Mouse (Mus musculus): Measurements from ENCODE around the gene Itpr1. TPM values are rescaled to one million over a fixed set of nuclear protein-coding genes. Genes with fewer than 3 reads are reported as not detected.

Gene Itpr1
- total and polyA plus RNA-seq, 3 experiments = 9.3 to 25.7 (median 19.0) TPM

- H3K4me1 ChIP-seq (ENCODE audit: insufficient read depth, low read depth, low read length) = no peaks in the 10 kb centered on the region
- peaks cover 41% of the 10 kb centered on the region for H3K36me3 ChIP-seq (replicated peaks)
- TF ChIP-seq POLR2AphosphoS5 (IDR thresholded peaks at IDR 0.05; ENCODE audit: insufficient replicate concordance, low read depth, low read length) (no peak), GATA1 (IDR thresholded peaks at IDR 0.05; ENCODE audit: borderline replicate concordance, low read length) (no peak), GATA2 (IDR thresholded peaks at IDR 0.05; ENCODE audit: borderline replicate concordance, low read depth, low read length) (no peak), CTCF (IDR thresholded peaks at IDR 0.05; ENCODE audit: low read depth, low read length) (no peak), TAL1 (conservative IDR thresholded peaks at IDR 0.05; ENCODE audit: low read depth, low read length) (no peak)
- no peaks in the 10 kb centered on the region for H3K27me3 ChIP-seq (ENCODE audit: insufficient read depth, low read length)
- ATAC-seq (ENCODE audit: extremely low read depth, insufficient number of reproducible peaks, low FRiP score, poor library complexity, severe bottlenecking) (no peak), DNase-seq (ENCODE audit: low spot score) (no peak)
- H3K4me3 ChIP-seq (ENCODE audit: low read depth, low read length) = no peak overlapping the region
- H3K9me3 ChIP-seq (replicated peaks) = no peaks in the 10 kb centered on the region
Measured at GRCm38 (mm10) chr6:108249031-108249917, 36.4 kb downstream of the Itpr1 start.

DNA sequence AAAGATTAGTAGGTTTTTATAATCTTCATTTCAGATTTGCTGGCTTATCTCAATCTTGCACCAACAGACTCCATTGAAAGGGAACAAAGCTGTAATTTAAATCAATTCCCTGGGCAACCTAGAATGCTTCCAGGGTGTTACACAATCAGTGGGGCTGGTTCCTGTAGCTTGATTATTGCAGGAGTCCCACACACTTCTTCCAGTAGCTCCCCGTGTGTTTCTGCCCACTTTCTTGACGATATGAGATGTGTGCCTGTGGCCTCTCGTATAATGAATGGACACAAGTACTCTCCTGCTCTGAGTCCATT lies 37.0 kb downstream of the Itpr1 start:
- no peak for TF ChIP-seq POLR2AphosphoS5 (IDR thresholded peaks at IDR 0.05; ENCODE audit: insufficient replicate concordance, low read depth, low read length)
- TF ChIP-seq TAL1 (conservative IDR thresholded peaks at IDR 0.05; ENCODE audit: low read depth, low read length) = no peak
- TF ChIP-seq GATA2 (IDR thresholded peaks at IDR 0.05; ENCODE audit: borderline replicate concordance, low read depth, low read length) = no peak
- no peak for TF ChIP-seq GATA1 (IDR thresholded peaks at IDR 0.05; ENCODE audit: borderline replicate concordance, low read length)
- no peak for TF ChIP-seq CTCF (IDR thresholded peaks at IDR 0.05; ENCODE audit: low read depth, low read length)
- Histone ChIP-seq H3K4me1 (ENCODE audit: insufficient read depth, low read depth, low read length) (no peaks in the 10 kb centered on the region), H3K36me3 (replicated peaks) (peaks cover 35% of the 10 kb centered on the region), H3K4me3 (ENCODE audit: low read depth, low read length) (no peak overlapping the region), H3K9me3 (replicated peaks) (no peaks in the 10 kb centered on the region), H3K27me3 (ENCODE audit: insufficient read depth, low read length) (no peaks in the 10 kb centered on the region)
- DNase-seq (ENCODE audit: low spot score) (no peak), ATAC-seq (ENCODE audit: extremely low read depth, insufficient number of reproducible peaks, low FRiP score, poor library complexity, severe bottlenecking) (no peak)

DNA sequence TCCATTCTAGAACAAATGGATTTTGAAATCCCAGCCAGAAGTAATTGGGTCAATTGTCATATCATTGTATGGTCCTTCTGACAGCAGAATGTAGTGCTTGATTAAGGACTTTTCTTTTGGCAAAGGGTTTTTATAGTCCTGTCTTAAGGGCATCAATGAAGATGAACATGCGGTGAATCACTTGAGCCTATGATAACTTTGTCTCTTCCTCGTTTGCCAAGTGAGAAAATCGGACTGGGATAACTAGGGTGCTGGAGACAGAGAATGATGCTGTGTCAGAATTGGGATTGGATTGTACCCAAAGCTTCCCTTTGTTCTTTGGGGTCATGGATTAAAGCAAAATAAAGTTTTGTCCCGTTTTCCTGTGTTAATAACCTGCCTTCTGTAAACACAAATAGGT lies 37.5 kb downstream of the Itpr1 start:
- ATAC-seq (ENCODE audit: extremely low read depth, insufficient number of reproducible peaks, low FRiP score, poor library complexity, severe bottlenecking) = no peak
- Histone ChIP-seq H3K4me1 (ENCODE audit: insufficient read depth, low read depth, low read length) (no peaks in the 10 kb centered on the region), H3K36me3 (replicated peaks) (peaks cover 34% of the 10 kb centered on the region)

DNA sequence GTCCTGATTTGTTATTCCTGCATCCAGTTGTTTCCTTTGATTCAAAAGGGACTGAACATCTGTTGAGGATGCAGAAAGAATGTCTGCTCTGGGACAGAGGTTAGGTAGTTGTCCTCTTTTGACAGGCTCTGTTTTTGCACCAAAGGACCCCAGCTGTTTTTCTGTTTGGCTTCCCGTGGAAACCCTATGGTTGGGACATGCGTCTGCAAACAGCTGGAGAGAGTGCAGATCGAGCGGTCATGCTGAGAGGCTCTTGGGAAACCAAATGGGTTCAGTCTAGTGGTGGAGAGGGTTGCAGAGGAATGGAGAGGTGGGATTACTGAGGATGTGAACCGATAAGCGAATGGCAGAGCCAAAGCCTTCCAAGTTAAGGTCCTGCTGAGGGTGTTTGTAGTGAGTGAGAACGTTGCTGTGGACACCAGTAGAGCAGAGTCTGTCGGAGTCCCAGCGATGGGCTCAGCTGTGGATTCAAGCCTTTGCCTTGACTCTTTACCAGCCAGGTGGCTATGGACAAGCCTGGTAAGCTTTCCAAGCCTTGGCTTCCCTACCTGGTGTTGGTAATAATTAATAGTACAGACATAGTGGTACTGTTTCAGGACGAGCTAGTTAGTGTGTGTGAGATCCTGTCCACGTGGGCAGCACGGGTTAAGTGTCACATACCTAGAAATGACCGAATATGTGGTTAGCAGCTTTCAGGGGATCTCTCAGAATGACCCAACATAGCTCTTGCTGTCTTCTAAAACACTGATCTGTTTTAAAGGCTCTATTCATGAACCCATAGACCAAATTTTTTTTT lies 39.9 kb downstream of the Itpr1 start:
- H3K36me3 ChIP-seq (replicated peaks) = peaks cover 26% of the 10 kb centered on the region
- H3K4me3 ChIP-seq (ENCODE audit: low read depth, low read length) = no peak overlapping the region
- no peaks in the 10 kb centered on the region for H3K4me1 ChIP-seq (ENCODE audit: insufficient read depth, low read depth, low read length)
- H3K27me3 ChIP-seq (ENCODE audit: insufficient read depth, low read length) = no peaks in the 10 kb centered on the region
- no peaks in the 10 kb centered on the region for H3K9me3 ChIP-seq (replicated peaks)
- DNase-seq (ENCODE audit: low spot score) (no peak), ATAC-seq (ENCODE audit: extremely low read depth, insufficient number of reproducible peaks, low FRiP score, poor library complexity, severe bottlenecking) (no peak)
- TF ChIP-seq CTCF (IDR thresholded peaks at IDR 0.05; ENCODE audit: low read depth, low read length) = no peak
- TF ChIP-seq GATA1 (IDR thresholded peaks at IDR 0.05; ENCODE audit: borderline replicate concordance, low read length) = no peak
- TF ChIP-seq TAL1 (conservative IDR thresholded peaks at IDR 0.05; ENCODE audit: low read depth, low read length) = no peak
- no peak for TF ChIP-seq POLR2AphosphoS5 (IDR thresholded peaks at IDR 0.05; ENCODE audit: insufficient replicate concordance, low read depth, low read length)
- no peak for TF ChIP-seq GATA2 (IDR thresholded peaks at IDR 0.05; ENCODE audit: borderline replicate concordance, low read depth, low read length)

More for the DNA sequence above, 37.5 kb downstream of the Itpr1 start:
- no peaks in the 10 kb centered on the region for H3K27me3 ChIP-seq (ENCODE audit: insufficient read depth, low read length)
- no peaks in the 10 kb centered on the region for H3K9me3 ChIP-seq (replicated peaks)
- no peak overlapping the region for H3K4me3 ChIP-seq (ENCODE audit: low read depth, low read length)
- DNase-seq (ENCODE audit: low spot score) = no peak
- TF ChIP-seq CTCF (IDR thresholded peaks at IDR 0.05; ENCODE audit: low read depth, low read length) (no peak), GATA2 (IDR thresholded peaks at IDR 0.05; ENCODE audit: borderline replicate concordance, low read depth, low read length) (no peak), POLR2AphosphoS5 (IDR thresholded peaks at IDR 0.05; ENCODE audit: insufficient replicate concordance, low read depth, low read length) (no peak), TAL1 (conservative IDR thresholded peaks at IDR 0.05; ENCODE audit: low read depth, low read length) (no peak), GATA1 (IDR thresholded peaks at IDR 0.05; ENCODE audit: borderline replicate concordance, low read length) (no peak)

DNA sequence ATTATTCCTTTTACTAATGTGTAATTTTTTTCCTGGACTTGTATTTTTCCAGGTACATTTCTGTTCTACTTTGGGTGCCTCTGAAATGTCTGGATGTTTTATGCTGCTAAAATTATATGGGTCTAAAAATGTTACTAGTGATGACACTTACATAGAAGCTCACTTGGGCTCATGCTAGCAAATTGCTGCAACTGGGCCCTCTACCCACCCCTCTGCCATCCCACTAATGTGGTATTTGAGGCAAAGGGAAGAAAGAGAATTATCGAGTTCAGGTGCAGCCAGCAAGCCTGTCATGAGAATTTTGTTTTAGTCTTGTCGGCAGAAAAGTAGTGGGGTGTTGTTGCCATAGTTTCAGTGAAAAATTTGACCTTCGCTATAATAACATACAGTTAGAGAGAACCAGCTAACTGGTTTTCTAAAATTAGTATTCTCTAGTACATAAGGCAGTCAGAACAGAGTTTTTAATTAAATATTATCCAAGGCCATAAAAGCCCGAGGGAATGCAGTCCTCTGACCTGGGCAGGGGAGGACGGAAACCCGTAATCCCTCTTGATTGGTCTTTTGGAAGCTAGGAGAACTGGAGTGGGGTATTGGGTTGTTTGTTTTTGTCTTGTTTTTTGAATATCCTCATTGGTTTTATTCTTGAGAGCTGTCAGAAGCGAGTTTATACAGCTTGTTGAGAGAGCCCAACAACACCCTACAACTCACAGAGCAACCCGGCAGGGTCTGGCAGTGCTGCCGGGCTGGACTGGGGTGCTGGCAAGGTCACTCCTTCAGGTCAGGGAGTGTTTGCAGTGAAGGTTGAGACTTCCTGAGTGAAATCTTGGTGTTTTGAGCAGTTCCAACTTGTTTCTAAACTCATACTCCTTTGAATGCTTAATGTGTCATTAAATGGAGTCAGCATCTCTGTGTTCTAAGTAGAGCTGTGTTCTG lies 41.5 kb downstream of the Itpr1 start:
- Histone ChIP-seq H3K36me3 (replicated peaks) (peaks cover 14% of the 10 kb centered on the region), H3K27me3 (ENCODE audit: insufficient read depth, low read length) (no peaks in the 10 kb centered on the region), H3K9me3 (replicated peaks) (no peaks in the 10 kb centered on the region), H3K4me3 (ENCODE audit: low read depth, low read length) (no peak overlapping the region), H3K4me1 (ENCODE audit: insufficient read depth, low read depth, low read length) (no peaks in the 10 kb centered on the region)
- no peak for TF ChIP-seq POLR2AphosphoS5 (IDR thresholded peaks at IDR 0.05; ENCODE audit: insufficient replicate concordance, low read depth, low read length)
- TF ChIP-seq CTCF (IDR thresholded peaks at IDR 0.05; ENCODE audit: low read depth, low read length) = no peak
- no peak for TF ChIP-seq TAL1 (conservative IDR thresholded peaks at IDR 0.05; ENCODE audit: low read depth, low read length)
- TF ChIP-seq GATA2 (IDR thresholded peaks at IDR 0.05; ENCODE audit: borderline replicate concordance, low read depth, low read length) = no peak
- no peak for TF ChIP-seq GATA1 (IDR thresholded peaks at IDR 0.05; ENCODE audit: borderline replicate concordance, low read length)
- no peak for ATAC-seq (ENCODE audit: extremely low read depth, insufficient number of reproducible peaks, low FRiP score, poor library complexity, severe bottlenecking)
- DNase-seq (ENCODE audit: low spot score) = no peak
